Mouse (Mus musculus) CH12.LX (cell line): ENCODE results near the gene Gamt. TPM values are rescaled to one million over a fixed set of nuclear protein-coding genes. Genes with fewer than 3 reads are reported as not detected.
A peak's percentile ranks its signal among the peaks of the same experiment; 100 is the strongest.
"Not testable (repeated sequence)": the region's sequence is repeated elsewhere in the genome, so short reads cannot be mapped to it uniquely, and the experiment has no call there.

Experiments used
- DNase-seq: peaks from one replicate; pipeline ENCODE4 v3.0.0-alpha.2; 2013; ENCODE audit errors: extremely low read depth
- H3K27ac ChIP-seq: 2 replicates; pipeline ENCODE4 v1.5.1; 2012; ENCODE audit warnings: low read depth, mild to moderate bottlenecking, control low read depth, moderate library complexity; ENCODE audit not compliant: insufficient read depth
- H3K27me3 ChIP-seq: replicated peaks from 2 replicates; pipeline ENCODE3; 2012; ENCODE audit warnings: inconsistent platforms
- H3K36me3 ChIP-seq, 2 experiments: replicated peaks in 1 of 2; 2 replicates each; pipeline versions ENCODE3 to v1.6.1; 2012; ENCODE audit warnings: inconsistent platforms in 1 of 2, low read length in 1 of 2, mild to moderate bottlenecking in 1 of 2, mixed read lengths in 1 of 2, moderate library complexity in 1 of 2; ENCODE audit not compliant: control insufficient read depth in 1 of 2, insufficient read depth in 1 of 2
- H3K4me1 ChIP-seq, 2 experiments: 2 replicates each; pipeline ENCODE4 v1.6.1; 2012; ENCODE audit warnings: inconsistent platforms in 1 of 2, moderate library complexity in 1 of 2; ENCODE audit not compliant: insufficient read depth in 2 of 2, control insufficient read depth in 1 of 2
- H3K4me2 ChIP-seq: 2 replicates; pipeline ENCODE4 v1.6.1; 2012; ENCODE audit warnings: low read depth, mild to moderate bottlenecking, control low read depth; ENCODE audit not compliant: poor library complexity, insufficient read depth, severe bottlenecking
- H3K4me3 ChIP-seq, 3 experiments: fragments of 150-350 bp in 1 of 3; sonication (generic) in 1 of 3; replicated peaks in 1 of 3; 2 replicates each; pipeline versions ENCODE3 to v1.5.1; 2011 to 2012; ENCODE audit warnings: low read depth in 2 of 3, low read length in 2 of 3, mild to moderate bottlenecking in 2 of 3, moderate library complexity in 2 of 3, control low read depth in 1 of 3, improper control_type of control experiment in 1 of 3, inconsistent platforms in 1 of 3, mixed read lengths in 1 of 3; ENCODE audit not compliant: poor library complexity in 1 of 3
- H3K79me2 ChIP-seq: replicated peaks from 2 replicates; pipeline ENCODE4 v1.6.1; 2012; ENCODE audit warnings: mild to moderate bottlenecking, moderate library complexity; ENCODE audit not compliant: control insufficient read depth, poor library complexity, insufficient read depth, severe bottlenecking; ENCODE audit errors: extremely low read depth
- H3K9ac ChIP-seq: 2 replicates; pipeline ENCODE4 v1.6.1; 2012; ENCODE audit warnings: low read depth, mild to moderate bottlenecking, control low read depth, moderate library complexity; ENCODE audit not compliant: insufficient read depth
- H3K9me3 ChIP-seq: replicated peaks from 2 replicates; pipeline ENCODE3; 2012; ENCODE audit warnings: low read length, inconsistent platforms, mixed read lengths
- CHD1 ChIP-seq: IDR thresholded peaks from 2 replicates; pipeline ENCODE4 v1.6.1; 2012; ENCODE audit warnings: low read depth, low read length, improper control_type of control experiment, inconsistent platforms
- CHD2 ChIP-seq: IDR thresholded peaks from 2 replicates; pipeline ENCODE4 v1.6.1; 2011; ENCODE audit warnings: low read length, improper control_type of control experiment
- E2F4 ChIP-seq: IDR thresholded peaks from 2 replicates; pipeline ENCODE4 v1.6.1; 2011; ENCODE audit warnings: low read depth, low read length, improper control_type of control experiment; ENCODE audit not compliant: insufficient replicate concordance
- EP300 ChIP-seq: IDR thresholded peaks from 2 replicates; pipeline ENCODE4 v1.6.1; 2011; ENCODE audit warnings: low read length, improper control_type of control experiment
- ETS1 ChIP-seq: conservative IDR thresholded peaks from 2 replicates; pipeline ENCODE4 v1.6.1; 2012; ENCODE audit warnings: low read depth, mild to moderate bottlenecking, inconsistent platforms, low read length, improper control_type of control experiment, moderate library complexity
- GABPA ChIP-seq: IDR thresholded peaks from 2 replicates; pipeline ENCODE4 v1.6.1; 2012; ENCODE audit warnings: low read depth, low read length, improper control_type of control experiment, inconsistent platforms; ENCODE audit not compliant: insufficient replicate concordance
- HCFC1 ChIP-seq: IDR thresholded peaks from 2 replicates; pipeline ENCODE4 v1.6.1; 2012; ENCODE audit warnings: low read depth, mild to moderate bottlenecking, inconsistent platforms, low read length, improper control_type of control experiment
- IRF4 ChIP-seq: IDR thresholded peaks from 2 replicates; pipeline ENCODE4 v1.6.1; 2014; ENCODE audit warnings: low read depth, mild to moderate bottlenecking, inconsistent platforms, low read length, improper control_type of control experiment
- JUN ChIP-seq: IDR thresholded peaks from 2 replicates; pipeline ENCODE4 v1.6.1; 2011; ENCODE audit warnings: low read depth, mild to moderate bottlenecking, low read length, improper control_type of control experiment, moderate library complexity; ENCODE audit not compliant: insufficient read depth
- JUND ChIP-seq: conservative IDR thresholded peaks from 2 replicates; pipeline ENCODE4 v1.6.1; 2011; ENCODE audit warnings: low read depth, low read length, improper control_type of control experiment
- KAT2A ChIP-seq: IDR thresholded peaks from 2 replicates; pipeline ENCODE4 v1.6.1; 2012; ENCODE audit warnings: low read length, improper control_type of control experiment, inconsistent platforms; ENCODE audit not compliant: insufficient replicate concordance
- MAX ChIP-seq: IDR thresholded peaks from 2 replicates; pipeline ENCODE4 v1.6.1; 2011; ENCODE audit warnings: low read length, improper control_type of control experiment
- MEF2A ChIP-seq: IDR thresholded peaks from 2 replicates; pipeline ENCODE4 v1.6.1; 2014; ENCODE audit warnings: low read depth, mild to moderate bottlenecking, inconsistent platforms, low read length, improper control_type of control experiment, borderline replicate concordance
- MXI1 ChIP-seq: IDR thresholded peaks from 2 replicates; pipeline ENCODE4 v1.6.1; 2011; ENCODE audit warnings: mild to moderate bottlenecking, low read depth, low read length, improper control_type of control experiment
- MYC ChIP-seq: IDR thresholded peaks from 2 replicates; pipeline ENCODE4 v1.6.1; 2011; ENCODE audit warnings: low read depth, mild to moderate bottlenecking, improper control_type of control experiment, low read length
- PAX5 ChIP-seq: IDR thresholded peaks from 2 replicates; pipeline ENCODE4 v1.6.1; 2012; ENCODE audit warnings: low read length, inconsistent platforms, mixed read lengths
- POLR2A ChIP-seq: IDR thresholded peaks from 2 replicates; pipeline ENCODE4 v1.6.1; 2011; ENCODE audit warnings: low read depth, mild to moderate bottlenecking, improper control_type of control experiment, low read length
- POLR2AphosphoS2 ChIP-seq: IDR thresholded peaks from 2 replicates; pipeline ENCODE4 v1.6.1; 2011; ENCODE audit warnings: low read depth, low read length, improper control_type of control experiment
- RAD21 ChIP-seq: IDR thresholded peaks from 2 replicates; pipeline ENCODE4 v1.6.1; 2011; ENCODE audit warnings: low read depth, mild to moderate bottlenecking, low read length, improper control_type of control experiment, moderate library complexity
- TBP ChIP-seq: conservative IDR thresholded peaks from 2 replicates; pipeline ENCODE4 v1.6.1; 2011; ENCODE audit warnings: low read depth, low read length, improper control_type of control experiment
- USF1 ChIP-seq: IDR thresholded peaks from 2 replicates; pipeline ENCODE4 v1.6.1; 2014; ENCODE audit warnings: low read depth, mild to moderate bottlenecking, inconsistent platforms, low read length, improper control_type of control experiment
- USF2 ChIP-seq: conservative IDR thresholded peaks from 2 replicates; pipeline ENCODE4 v1.6.1; 2011; ENCODE audit warnings: low read depth, low read length, improper control_type of control experiment
- ZKSCAN1 ChIP-seq: IDR thresholded peaks from 2 replicates; pipeline ENCODE4 v1.6.1; 2012; ENCODE audit warnings: low read depth, inconsistent platforms, low read length, improper control_type of control experiment, borderline replicate concordance
- ZNF384 ChIP-seq: IDR thresholded peaks from 2 replicates; pipeline ENCODE4 v1.6.1; 2012; ENCODE audit warnings: low read depth, low read length, improper control_type of control experiment, inconsistent platforms
- dilution Hi-C: fragments of 300-500 bp; cut with MboI; formaldehyde crosslinking; loops from 2 replicates; pipeline ENCODE4 v1.14.3; 2020; ENCODE audit warnings: low sequenced_read_pairs; ENCODE audit not compliant: extremely low pct_unique_long_range_greater_than_20kb, extremely low pct_ligation_motif_present
- in situ Hi-C: fragments of 300-500 bp; cut with MboI; formaldehyde crosslinking; loops from 3 replicates; pipeline ENCODE4 v1.14.3; 2019; ENCODE audit warnings: low sequenced_read_pairs, low pct_ligation_motif_present, low pct_unique_long_range_greater_than_20kb, mixed read lengths
- polyA plus RNA-seq: library from polyadenylated mRNA; unstranded; fragments of >175 nt; gene quantifications from 2 replicates; pipeline ENCODE4 v1.2.1, GENCODE M21; 2012; ENCODE audit warnings: low read depth; ENCODE audit not compliant: insufficient read length
- total RNA-seq, 2 experiments: library from RNA; depleted of rRNA; stranded (reverse); fragments of 300-350 nt in 1 of 2; fragments of >200 nt in 1 of 2; gene quantifications; 2 replicates each; pipeline ENCODE4 v1.2.3; 2012 to 2014

Gamt gene
- total and polyA plus RNA-seq, 3 experiments = 0.24 to 0.30 TPM; not detected in 1

DNA sequence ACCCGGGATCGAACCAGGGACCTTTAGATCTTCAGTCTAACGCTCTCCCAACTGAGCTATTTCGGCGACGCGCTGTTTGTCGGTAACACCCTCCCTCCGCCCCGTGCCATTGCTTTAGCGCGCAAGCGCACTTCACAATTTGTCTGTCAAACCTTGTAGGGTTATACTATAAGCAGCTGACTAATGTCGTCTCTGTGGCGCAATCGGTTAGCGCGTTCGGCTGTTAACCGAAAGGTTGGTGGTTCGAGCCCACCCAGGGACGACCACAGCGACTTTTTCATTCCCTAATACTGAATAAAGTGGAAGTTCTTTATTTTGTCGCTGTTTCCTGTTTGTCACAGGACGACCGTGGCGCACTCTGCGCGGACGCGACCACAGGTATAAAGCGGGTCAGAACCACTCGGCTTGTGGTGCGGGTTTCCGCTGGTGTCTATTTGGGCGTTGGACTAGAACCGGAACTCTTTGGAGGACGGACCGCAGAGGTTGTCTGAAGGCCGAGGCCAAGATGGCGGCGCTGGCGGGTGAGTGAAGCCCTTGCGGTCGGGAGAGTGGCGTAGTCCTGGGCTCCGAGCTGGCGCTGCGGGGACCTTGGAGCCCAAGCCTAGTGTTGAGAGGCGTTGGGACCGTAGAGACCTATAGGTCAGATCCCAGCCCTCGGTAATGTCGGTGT lies 11.7 kb downstream of the Gamt start, which contains the start of gene Ndufs7 (continued):
- TF ChIP-seq ZKSCAN1 (no peak), USF2 (no peak), CHD1 (no peak), PAX5 (no peak), JUND (peak; percentile 59), IRF4 (peak; percentile 90), TBP (peak; percentile 99), MYC (peak; percentile 84; the same call in 1 of the 2 replicates), USF1 (no peak), ETS1 (peak; percentile 68; the same call in 1 of the 2 replicates), KAT2A (peak; percentile 85), POLR2A (peak; percentile 92), MEF2A (peak; percentile 87), RAD21 (no peak; the same call in 1 of the 2 replicates), CHD2 (peak; percentile 62; the same call in 1 of the 2 replicates), MAX (peak; percentile 87), E2F4 (peak; percentile 83; the same call in 1 of the 2 replicates), JUN (no peak), EP300 (no peak), HCFC1 (peak; percentile 97), POLR2AphosphoS2 (no peak), ZNF384 (peak; percentile 45), GABPA (peak; percentile 42; the same call in 1 of the 2 replicates)

GRCm38 (mm10) chr10:80248437-80248836 lies 12.4 kb downstream of the Gamt start:
- H3K9ac ChIP-seq, H3K27ac ChIP-seq, H3K27me3 ChIP-seq, DNase-seq, H3K9me3 ChIP-seq, dilution Hi-C loops: not testable (repeated sequence)
- Histone ChIP-seq H3K79me2 (peaks cover 21% of the 10 kb centered on the region), H3K4me3 (peak overlapping the region; percentile 33 to 61 (median 56)), H3K4me1 (peaks cover 4 to 34% of the 10 kb centered on the region in 2 experiments), H3K4me2 (peak overlapping the region; percentile 40), H3K36me3 (peaks cover 23 to 50% of the 10 kb centered on the region in 2 experiments)
- in situ Hi-C loops = loop anchor here (5.0 kb wide), 1 partner anchor 71 kb away; the partner anchor contains the start of gene Efna2
- TF ChIP-seq ZNF384 (peak; percentile 78), MXI1 (0 out of 2 replicates have a peak, but pooled peaks have one; percentile 22)
